In genomic region chr2:126644768-126645167, GRCm38 (mm10) we compare ENCODE assay signal across 22 mouse cellular contexts. TPM values are rescaled to one million over a fixed set of nuclear protein-coding genes. Genes with fewer than 3 reads are reported as not detected.
DNase-seq lines count a peak whose midpoint lies in the region; ATAC-seq and TF ChIP-seq lines count a peak whose summit lies in the region.
"Had no signal": no experiment of that assay in that cellular context is flagged by ENCODE, and none has a peak within 500 bp of the region (broad histone marks: within the 10 kb centered on the region; RNA-seq: fewer than 3 reads in every experiment).

No protein-coding gene starts in this region.

- ATAC-seq in intestine, postnatal 0 days: no peak
- ATAC-seq in intestine, embryonic 16.5 days: no peak
- ATAC-seq in lung, postnatal 0 days: no peak
- 0 out of 2 replicates have a peak, but pooled peaks have one; percentile 51 for ATAC-seq in megakaryocyte-erythroid progenitor cell, adult 5-6 weeks (replicated peaks; ENCODE audit: low FRiP score, low TSS enrichment, poor library complexity, severe bottlenecking)
- ATAC-seq in hindbrain, embryonic 13.5 days (ENCODE audit: low FRiP score): no peak
- ATAC-seq: CD4-positive, CD25-positive, alpha-beta regulatory T cell, adult 4 months; forebrain, embryonic 14.5 days; intestine, embryonic 15.5 days had no signal

- H3K9me3 ChIP-seq in intestine, postnatal 0 days (ENCODE audit: control insufficient read depth): no peaks in the 10 kb centered on the region
- no peaks in the 10 kb centered on the region for H3K9me3 ChIP-seq in intestine, embryonic 16.5 days (ENCODE audit: control insufficient read depth, low read length)
- H3K9me3 ChIP-seq in lung, postnatal 0 days (ENCODE audit: low read length): no peaks in the 10 kb centered on the region
- no peaks in the 10 kb centered on the region for H3K9me3 ChIP-seq in hindbrain, embryonic 13.5 days
- H3K9me3 ChIP-seq: embryonic facial prominence, embryonic 15.5 days; intestine, embryonic 15.5 days had no signal

- WGBS in intestine, postnatal 0 days: 89% methylated on average over 1 of the region's 1 CpGs
- WGBS in intestine, embryonic 16.5 days: 97% methylated on average over 1 of the region's 1 CpGs
- WGBS in lung, postnatal 0 days: 97% methylated on average over 1 of the region's 1 CpGs
- 97% methylated on average over 1 of the region's 1 CpGs for WGBS in hindbrain, embryonic 13.5 days

- no peak overlapping the region for H3K4me2 ChIP-seq in intestine, postnatal 0 days (replicated peaks; ENCODE audit: low read depth)
- no peak overlapping the region for H3K4me2 ChIP-seq in intestine, embryonic 16.5 days (ENCODE audit: low read depth, low read length)
- no peak overlapping the region for H3K4me2 ChIP-seq in lung, postnatal 0 days (replicated peaks; ENCODE audit: low read depth, low read length)
- H3K4me2 ChIP-seq in hindbrain, embryonic 13.5 days: no peak overlapping the region
- H3K4me2 ChIP-seq: embryonic facial prominence, embryonic 15.5 days; heart, embryonic 12.5 days; hindbrain, embryonic 14.5 days; intestine, embryonic 15.5 days had no signal

- H3K9ac ChIP-seq in intestine, postnatal 0 days (ENCODE audit: low read depth, low read length): no peak overlapping the region
- no peak overlapping the region for H3K9ac ChIP-seq in intestine, embryonic 16.5 days (ENCODE audit: low read depth, low read length)
- no peak overlapping the region for H3K9ac ChIP-seq in lung, postnatal 0 days (replicated peaks; ENCODE audit: low read depth)
- H3K9ac ChIP-seq in hindbrain, embryonic 13.5 days: no peak overlapping the region
- H3K9ac ChIP-seq: embryonic facial prominence, embryonic 15.5 days; heart, embryonic 12.5 days; hindbrain, embryonic 14.5 days; intestine, embryonic 15.5 days had no signal

- TF ChIP-seq EP300 in lung, postnatal 0 days (IDR thresholded peaks at IDR 0.05): no peak

- H3K4me1 ChIP-seq in intestine, postnatal 0 days (replicated peaks; ENCODE audit: control insufficient read depth, insufficient read depth, low read length): no peaks in the 10 kb centered on the region
- H3K4me1 ChIP-seq in intestine, embryonic 16.5 days (ENCODE audit: control insufficient read depth, insufficient read depth, low read length): no peaks in the 10 kb centered on the region
- no peaks in the 10 kb centered on the region for H3K4me1 ChIP-seq in lung, postnatal 0 days (ENCODE audit: insufficient read depth, low read depth, low read length)
- no peaks in the 10 kb centered on the region for H3K4me1 ChIP-seq in hindbrain, embryonic 13.5 days (replicated peaks)
- H3K4me1 ChIP-seq: embryonic facial prominence, embryonic 15.5 days; forebrain, embryonic 10.5 days; intestine, embryonic 15.5 days had no signal

- DNase-seq in lung, postnatal 0 days (ENCODE audit: low spot score): no peak
- no peak for DNase-seq in lung, postnatal 10 days
- DNase-seq in c-Kit-positive CD71-positive TER-119-positive erythroid progenitor cells, embryonic 14.5 days (ENCODE audit: low spot score): no peak
- DNase-seq: adrenal gland, postnatal 10 days; B cell, adult 2 months; cerebellum, adult 18-20 months; cerebellum, adult 9-11 months; embryo, embryonic 11 days; gastrocnemius, postnatal 36 days; heart, adult 18-20 months had no signal

- H3K27ac ChIP-seq in intestine, postnatal 0 days (ENCODE audit: low read depth, low read length): no peak overlapping the region
- no peak overlapping the region for H3K27ac ChIP-seq in intestine, embryonic 16.5 days (ENCODE audit: low read length)
- no peak overlapping the region for H3K27ac ChIP-seq in lung, postnatal 0 days (ENCODE audit: low read length)
- no peak overlapping the region for H3K27ac ChIP-seq in hindbrain, embryonic 13.5 days
- H3K27ac ChIP-seq: embryonic facial prominence, embryonic 15.5 days; forebrain, embryonic 10.5 days; hindbrain, embryonic 14.5 days; intestine, embryonic 15.5 days had no signal

- H3K36me3 ChIP-seq in intestine, postnatal 0 days (ENCODE audit: control insufficient read depth, insufficient read depth): peaks cover 42% of the 10 kb centered on the region
- peaks cover 11% of the 10 kb centered on the region for H3K36me3 ChIP-seq in intestine, embryonic 16.5 days (ENCODE audit: control insufficient read depth, insufficient read depth, low read length)
- H3K36me3 ChIP-seq in lung, postnatal 0 days (ENCODE audit: insufficient read depth, low read length): peaks cover 25% of the 10 kb centered on the region
- peaks cover 71% of the 10 kb centered on the region for H3K36me3 ChIP-seq in hindbrain, embryonic 13.5 days

- H3K27me3 ChIP-seq in intestine, postnatal 0 days (replicated peaks; ENCODE audit: control insufficient read depth, insufficient read depth, low read length): no peaks in the 10 kb centered on the region
- no peaks in the 10 kb centered on the region for H3K27me3 ChIP-seq in intestine, embryonic 16.5 days (replicated peaks; ENCODE audit: control insufficient read depth, insufficient read depth, low read length)
- H3K27me3 ChIP-seq in lung, postnatal 0 days (replicated peaks; ENCODE audit: insufficient read depth, low read length): no peaks in the 10 kb centered on the region
- H3K27me3 ChIP-seq in hindbrain, embryonic 13.5 days: no peaks in the 10 kb centered on the region
- H3K27me3 ChIP-seq: embryonic facial prominence, embryonic 15.5 days; heart, embryonic 12.5 days; intestine, embryonic 15.5 days had no signal

- no peak overlapping the region for H3K4me3 ChIP-seq in intestine, postnatal 0 days (ENCODE audit: low read depth, low read length)
- H3K4me3 ChIP-seq in intestine, embryonic 16.5 days (ENCODE audit: low read length): no peak overlapping the region
- no peak overlapping the region for H3K4me3 ChIP-seq in lung, postnatal 0 days (ENCODE audit: low read depth, low read length)
- no peak overlapping the region for H3K4me3 ChIP-seq in hindbrain, embryonic 13.5 days
- H3K4me3 ChIP-seq: embryonic facial prominence, embryonic 15.5 days; erythroblast, embryonic 14.5 days; forebrain, embryonic 10.5 days; heart, embryonic 12.5 days; intestine, embryonic 15.5 days had no signal

- peak; percentile 22; the same call in 1 of the 2 replicates for TF ChIP-seq CTCF in intestine, postnatal 0 days (IDR thresholded peaks at IDR 0.05; ENCODE audit: low read depth)
- peak; percentile 20; the same call in 1 of the 2 replicates for TF ChIP-seq CTCF in lung, postnatal 0 days (IDR thresholded peaks at IDR 0.05)

RNA-seq across cellular contexts. Expression of gene Hdc, which starts 25.7 kb away (rescaled TPM):
- 0.92 and 1.2 TPM in 2 replicates for polyA plus RNA-seq in intestine, postnatal 0 days (2015; fragmentation: Nextera tagmentation; extraction: Ambion mirVana)
- 2.9 and 3.5 TPM in 2 replicates for polyA plus RNA-seq in intestine, embryonic 16.5 days (2015; fragmentation: Nextera tagmentation; extraction: Ambion mirVana)
- 35.2 and 41.5 TPM in 2 replicates for polyA plus RNA-seq in lung, postnatal 0 days (2015; fragmentation: Nextera tagmentation; extraction: Ambion mirVana)
- total RNA-seq in megakaryocyte-erythroid progenitor cell, adult 5-6 weeks (2014; fragmentation: Nextera tagmentation): 0.92 and 1.3 TPM in 2 replicates
- 0.46 and 2.6 TPM in 2 replicates for total RNA-seq in megakaryocyte-erythroid progenitor cell, adult 5-6 weeks (2017)
- 1.0 and 2.8 TPM in 2 replicates for polyA plus RNA-seq in hindbrain, embryonic 13.5 days (2015; fragmentation: Nextera tagmentation; extraction: Ambion mirVana)

RNA-seq across cellular contexts. Expression of gene Gabpb1, which starts 31.4 kb away (rescaled TPM):
- polyA plus RNA-seq in intestine, postnatal 0 days (2015; fragmentation: Nextera tagmentation; extraction: Ambion mirVana): 13.8 and 14.7 TPM in 2 replicates
- 31.5 and 33.1 TPM in 2 replicates for polyA plus RNA-seq in intestine, embryonic 16.5 days (2015; fragmentation: Nextera tagmentation; extraction: Ambion mirVana)
- 24.5 and 33.0 TPM in 2 replicates for polyA plus RNA-seq in lung, postnatal 0 days (2015; fragmentation: Nextera tagmentation; extraction: Ambion mirVana)
- total RNA-seq in megakaryocyte-erythroid progenitor cell, adult 5-6 weeks (2014; fragmentation: Nextera tagmentation): 26.1 and 35.4 TPM in 2 replicates
- total RNA-seq in megakaryocyte-erythroid progenitor cell, adult 5-6 weeks (2017): 32.0 and 36.5 TPM in 2 replicates
- polyA plus RNA-seq in hindbrain, embryonic 13.5 days (2015; fragmentation: Nextera tagmentation; extraction: Ambion mirVana): 51.7 and 52.6 TPM in 2 replicates
